Mouse (Mus musculus): ENCODE data around the gene Gm4924. TPM values are rescaled to one million over a fixed set of nuclear protein-coding genes. Genes with fewer than 3 reads are reported as not detected.

Gene Gm4924
- total RNA-seq (2021) = 5.5 and 7.1 TPM in 2 replicates
- long read RNA-seq, partial matches to known transcripts = 0 of 6 reads
- long read RNA-seq, other reads (novel, unspliced or antisense) = 2 of 6 reads

- peak; percentile 76 for DNase-seq
Observed at GRCm38 (mm10) chr10:82354083-82355010, at the start of gene Gm4924. Gene Gm4924 (plus strand): TSS chr10:82354255.

DNA sequence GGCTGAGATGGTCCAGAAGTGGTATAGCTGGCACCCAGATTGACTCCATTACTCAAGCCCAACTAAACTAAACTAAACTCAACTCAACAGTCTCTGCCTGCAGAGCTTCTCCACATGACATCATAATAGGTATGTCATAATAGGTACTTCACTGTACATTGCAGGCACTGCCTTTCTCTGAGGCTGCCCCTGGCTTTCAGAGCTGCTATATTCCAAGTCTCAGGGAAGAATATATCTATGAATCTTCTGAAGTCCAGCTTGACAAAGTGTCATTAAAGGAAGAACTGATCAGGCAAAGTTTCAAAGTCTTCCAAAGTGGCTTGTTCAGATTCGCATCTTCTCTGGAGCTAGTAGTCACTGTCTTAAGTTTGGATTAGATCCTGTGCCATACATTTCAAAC, 37.6 kb upstream of the Gm4924 start, which contains the start of gene 4932415D10Rik:
TSS of gene 4932415D10Rik (minus strand) at position 101 of the 400 bp plus-strand sequence.
- no peak for DNase-seq

DNA sequence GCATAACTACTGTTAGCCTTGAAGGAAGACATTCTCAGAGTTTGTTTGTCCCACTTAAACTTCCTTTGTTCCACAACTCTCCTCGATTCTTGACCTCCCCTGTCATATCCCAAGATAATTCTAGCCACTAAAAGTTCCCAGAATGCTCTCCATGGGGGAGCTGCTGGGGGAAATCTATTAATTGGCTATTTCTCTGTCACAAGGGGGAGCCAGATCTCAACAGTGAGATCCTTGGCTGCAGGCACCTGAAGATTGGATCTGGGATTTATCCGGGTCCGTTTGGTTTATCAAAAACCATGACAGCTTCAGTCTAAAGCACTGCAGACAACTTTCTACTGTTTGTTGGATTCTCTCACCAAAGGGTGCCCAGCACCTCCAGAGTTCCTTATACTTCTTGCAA, 33.9 kb upstream of the Gm4924 start:
- DNase-seq = no peak

DNA sequence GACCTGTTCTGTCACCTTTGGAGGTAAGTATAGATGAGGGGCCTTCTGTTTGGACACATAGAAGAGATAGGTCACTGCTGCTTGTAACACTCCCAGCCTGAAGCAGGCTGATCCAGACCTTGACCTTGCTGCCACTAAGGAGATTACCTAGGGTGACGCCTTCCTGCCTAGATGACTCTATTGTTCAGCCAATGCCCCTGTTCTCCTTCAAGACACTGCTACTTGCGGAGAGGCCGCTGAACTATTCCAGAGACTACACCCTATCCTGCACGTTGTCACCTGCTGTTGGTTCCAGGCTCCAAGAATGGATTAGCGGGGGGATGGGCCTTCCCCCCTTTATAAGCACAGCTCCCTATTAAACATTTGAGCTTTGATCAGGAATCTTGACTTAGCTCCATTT, 24.2 kb upstream of the Gm4924 start:
- no peak for DNase-seq

DNA sequence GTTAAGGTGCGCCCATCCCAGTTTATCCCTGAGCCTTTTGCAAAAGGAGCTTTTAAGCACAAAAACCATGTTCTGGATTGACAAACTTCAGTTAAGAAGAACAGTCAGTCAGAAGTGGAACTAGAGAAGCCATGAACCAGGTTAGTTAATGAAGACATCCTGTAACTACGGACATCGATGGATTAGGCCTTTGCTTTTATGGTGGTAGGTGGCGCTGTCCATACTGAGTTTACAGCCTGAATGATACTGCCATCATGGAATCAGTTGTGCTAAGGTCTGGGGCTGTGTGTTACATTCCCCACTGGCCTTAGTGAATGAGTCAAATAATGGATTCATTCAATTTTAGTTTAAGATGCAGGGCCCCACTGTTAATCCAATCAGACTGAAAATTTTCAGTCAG, 1.3 kb downstream of the Gm4924 start:
- DNase-seq = no peak

DNA sequence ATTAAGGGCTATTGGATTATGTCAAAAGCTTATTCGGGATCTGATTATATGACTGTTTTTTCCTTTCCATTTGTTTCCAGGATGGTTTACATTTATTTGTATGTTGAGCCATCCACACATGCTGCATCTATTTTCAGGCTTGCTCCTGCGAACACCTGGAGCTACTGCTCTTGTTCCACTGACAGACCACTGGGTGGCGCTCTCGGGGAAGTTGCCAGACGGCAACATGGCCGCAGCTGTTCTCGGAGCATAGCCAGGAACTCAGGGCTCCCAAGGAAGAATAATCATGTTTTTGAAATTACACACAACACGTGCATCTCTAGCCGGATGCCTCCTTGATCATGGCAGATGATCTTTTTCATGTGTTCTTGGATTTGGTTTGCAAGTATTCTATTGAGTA, 7.9 kb downstream of the Gm4924 start:
- no peak for DNase-seq

GRCm38 (mm10) chr10:82382992-82383391, 28.9 kb downstream of the Gm4924 start:
- DNase-seq = no peak

- no peak for DNase-seq
Observed at GRCm38 (mm10) chr10:82409511-82409910, 55.5 kb downstream of the Gm4924 start.

DNA sequence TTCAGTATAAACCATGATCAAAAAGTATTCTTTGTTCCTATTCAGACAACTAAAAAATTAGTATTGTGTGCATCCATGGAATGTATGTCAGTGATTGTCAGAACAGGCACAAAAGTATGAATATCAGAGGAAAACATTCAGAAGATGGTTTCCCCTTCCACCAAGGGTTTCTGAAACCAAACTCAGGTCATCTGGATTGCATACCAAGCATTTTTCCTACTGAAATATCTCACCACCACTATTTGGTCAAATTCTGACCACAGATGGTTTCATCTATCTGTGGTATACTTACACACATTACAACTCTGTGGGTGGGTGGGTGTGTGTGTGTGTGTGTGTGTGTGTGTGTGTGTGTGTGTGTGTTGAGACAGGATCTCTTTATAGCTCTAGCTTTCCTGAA, 69.6 kb downstream of the Gm4924 start:
- no peak for DNase-seq

Other genes with a start within 250 kb of the Gm4924 start
- 4.1 and 5.4 TPM in 2 replicates for gene AU041133, start 226.2 kb upstream of the Gm4924 start, total RNA-seq (2021)
- 6.4 and 7.0 TPM in 2 replicates for gene Zfp938, start 113.0 kb upstream of the Gm4924 start, total RNA-seq (2021)
- not detected in 2 replicates for gene 4932415D10Rik, start 37.7 kb upstream of the Gm4924 start, total RNA-seq (2021)
- not detected in 2 replicates for gene Gm1553, start 138.4 kb downstream of the Gm4924 start, total RNA-seq (2021)

Measured in adrenal gland, postnatal 25 days (tissue).